Mouse (Mus musculus) CH12.LX (cell line): ENCODE measurements around the gene Mgat4d.

Experiments used
- CHD1 ChIP-seq: IDR thresholded peaks from 2 replicates; pipeline ENCODE4 v1.6.1; 2012; ENCODE audit warnings: low read depth, low read length, improper control_type of control experiment, inconsistent platforms
- KAT2A ChIP-seq: IDR thresholded peaks from 2 replicates; pipeline ENCODE4 v1.6.1; 2012; ENCODE audit warnings: low read length, improper control_type of control experiment, inconsistent platforms; ENCODE audit not compliant: insufficient replicate concordance
- MEF2A ChIP-seq: IDR thresholded peaks from 2 replicates; pipeline ENCODE4 v1.6.1; 2014; ENCODE audit warnings: low read depth, mild to moderate bottlenecking, inconsistent platforms, low read length, improper control_type of control experiment, borderline replicate concordance
- USF1 ChIP-seq: IDR thresholded peaks from 2 replicates; pipeline ENCODE4 v1.6.1; 2014; ENCODE audit warnings: low read depth, mild to moderate bottlenecking, inconsistent platforms, low read length, improper control_type of control experiment
- ZMIZ1 ChIP-seq: IDR thresholded peaks from 2 replicates; pipeline ENCODE4 v1.6.1; 2012; ENCODE audit warnings: low read depth, mild to moderate bottlenecking, inconsistent platforms, low read length, improper control_type of control experiment
- ZNF384 ChIP-seq: IDR thresholded peaks from 2 replicates; pipeline ENCODE4 v1.6.1; 2012; ENCODE audit warnings: low read depth, low read length, improper control_type of control experiment, inconsistent platforms

GRCm38 (mm10) chr8:83416878-83417277 is 68.6 kb downstream of the Mgat4d start:
- no peak for TF ChIP-seq MEF2A
- TF ChIP-seq USF1: no peak
- no peak for TF ChIP-seq CHD1
- TF ChIP-seq ZNF384: no peak
- no peak for TF ChIP-seq ZMIZ1
- TF ChIP-seq KAT2A: no peak
